Comparison of ENCODE assay signal across 11 mouse cellular contexts in genomic region chr7:81024118-81024517, GRCm38 (mm10). TPM values are rescaled to one million over a fixed set of nuclear protein-coding genes. Genes with fewer than 3 reads are reported as not detected.
DNase-seq lines count a peak whose midpoint lies in the region; ATAC-seq and TF ChIP-seq lines count a peak whose summit lies in the region.
"Had no signal": no experiment of that assay in that cellular context is flagged by ENCODE, and none has a peak within 500 bp of the region (broad histone marks: within the 10 kb centered on the region; RNA-seq: fewer than 3 reads in every experiment).

No protein-coding gene starts in this region.

- H3K9me3 ChIP-seq in MEL (replicated peaks; ENCODE audit: insufficient read depth, low read length), result no peaks in the 10 kb centered on the region
- H3K9me3 ChIP-seq in heart, embryonic 11.5 days (replicated peaks; ENCODE audit: control insufficient read depth, low read length), result no peaks in the 10 kb centered on the region

- no peak overlapping the region for H3K9ac ChIP-seq in MEL (ENCODE audit: control insufficient read depth, low read depth, low read length, poor library complexity, severe bottlenecking)
- no peak overlapping the region for H3K9ac ChIP-seq in heart, embryonic 11.5 days (ENCODE audit: low read depth, low read length)

- H3K4me1 ChIP-seq in MEL (ENCODE audit: control insufficient read depth in 1 of 2, insufficient read depth in 2 of 2, low read length in 2 of 2), result no peaks in the 10 kb centered on the region
- no peaks in the 10 kb centered on the region for H3K4me1 ChIP-seq in lung, adult 2 months (ENCODE audit: control insufficient read depth, insufficient read depth, low read length)
- H3K4me1 ChIP-seq in heart, embryonic 11.5 days (ENCODE audit: control insufficient read depth, insufficient read depth, low read length), result no peaks in the 10 kb centered on the region

- no peak overlapping the region for H3K4me3 ChIP-seq in MEL (ENCODE audit: control insufficient read depth in 1 of 2, insufficient read depth in 1 of 2, low read depth in 2 of 2, low read length in 2 of 2)
- H3K4me3 ChIP-seq in lung, adult 2 months (replicated peaks; ENCODE audit: extremely low read depth, low read depth, low read length), result no peak overlapping the region
- no peak overlapping the region for H3K4me3 ChIP-seq in heart, embryonic 11.5 days (ENCODE audit: low read depth, low read length)
- H3K4me3 ChIP-seq: myocyte had no signal

- H3K36me3 ChIP-seq in MEL (ENCODE audit: control insufficient read depth in 1 of 2, insufficient read depth in 2 of 2, low read length in 2 of 2), result peaks cover 0 to 10% of the 10 kb centered on the region in 2 experiments; a peak in 2 of 4 replicates
- H3K36me3 ChIP-seq in heart, embryonic 11.5 days (ENCODE audit: control insufficient read depth, insufficient read depth, low read length), result peaks cover 20% of the 10 kb centered on the region

- no peak overlapping the region for H3K4me2 ChIP-seq in heart, embryonic 11.5 days

- H3K27ac ChIP-seq in MEL (ENCODE audit: control insufficient read depth, low read depth, low read length), result no peak overlapping the region
- no peak overlapping the region for H3K27ac ChIP-seq in heart, embryonic 11.5 days (ENCODE audit: low read depth, low read length)

- no peak for TF ChIP-seq EP300 in MEL (IDR thresholded peaks at IDR 0.05; ENCODE audit: low read depth in 1 of 2, low read length in 2 of 2)

- H3K27me3 ChIP-seq in MEL (ENCODE audit: control insufficient read depth in 1 of 2, insufficient read depth in 2 of 2, low read length in 2 of 2), result no peaks in the 10 kb centered on the region
- no peaks in the 10 kb centered on the region for H3K27me3 ChIP-seq in heart, embryonic 11.5 days (ENCODE audit: control insufficient read depth, insufficient read depth, low read length)

- WGBS in lung, adult 2 months, result 74% methylated on average over 5 of the region's 5 CpGs
- WGBS in heart, embryonic 11.5 days (ENCODE audit: insufficient replicate concordance), result 58% methylated on average over 5 of the region's 5 CpGs

- ATAC-seq in common myeloid progenitor, adult 5-6 weeks (replicated peaks; ENCODE audit: low read depth, poor library complexity, severe bottlenecking), result peak; percentile 66; the same call in 1 of the 2 replicates
- ATAC-seq in heart, embryonic 11.5 days (replicated peaks; ENCODE audit: insufficient number of reproducible peaks, low FRiP score, low TSS enrichment), result no peak

- no peak for TF ChIP-seq POLR2A in MEL (IDR thresholded peaks at IDR 0.05; ENCODE audit: control insufficient read depth in 1 of 2, insufficient read depth in 1 of 2, low read depth in 1 of 2, low read length in 2 of 2, poor library complexity in 1 of 2)
- TF ChIP-seq POLR2A in lung, adult 2 months (IDR thresholded peaks at IDR 0.05; ENCODE audit: borderline replicate concordance, extremely low read depth, low read depth, low read length), result no peak

- TF ChIP-seq CTCF in MEL (IDR thresholded peaks at IDR 0.05 in 2 of 3, conservative IDR thresholded peaks at IDR 0.05 in 1 of 3; ENCODE audit: control insufficient read depth in 1 of 3, insufficient read depth in 1 of 3, low read depth in 2 of 3, low read length in 3 of 3, poor library complexity in 1 of 3, severe bottlenecking in 1 of 3), result peak in 2 of 3 experiments; percentile 32 to 41; a peak in 4 of 6 replicates
- TF ChIP-seq CTCF in lung, adult 2 months (IDR thresholded peaks at IDR 0.05; ENCODE audit: insufficient read depth, low read length), result no peak

- DNase-seq in layer of hippocampus, postnatal 10 days (ENCODE audit: low spot score in 2 of 2), result peak; percentile 15 to 39
- DNase-seq in layer of hippocampus, adult 9-10 months (ENCODE audit: low spot score), result no peak
- peak; percentile 42 to 47 for DNase-seq in B cell, adult 2 months
- no peak for DNase-seq in MEL (ENCODE audit: low read depth, low spot score)
- no peak for DNase-seq in lung, adult 2 months
- DNase-seq: adrenal gland, postnatal 14 days; lung, postnatal 36 days; right cerebral cortex, postnatal 25 days had no signal

- TF ChIP-seq RAD21 in MEL (IDR thresholded peaks at IDR 0.05; ENCODE audit: low read depth, low read length), result peak; percentile 21

- H3K79me2 ChIP-seq in MEL (ENCODE audit: control insufficient read depth, insufficient read depth, low read length, poor library complexity), result peaks cover 2% of the 10 kb centered on the region; the same call in 1 of the 2 replicates

TF ChIP-seq in MEL, 35 proteins besides CTCF, POLR2A, EP300 and RAD21:
- TF ChIP-seq SMC3 (IDR thresholded peaks at IDR 0.05; ENCODE audit: low read depth, low read length), result peak; percentile 31; the same call in 1 of the 2 replicates
- no peak for TF ChIP-seq GATA1 (IDR thresholded peaks at IDR 0.05; ENCODE audit: low read depth, low read length)

RNA-seq across cellular contexts. Expression of gene Zfp592, which starts 30.6 kb away (rescaled TPM):
- 10 to 100 TPM; 24.8 to 32.7 TPM for total RNA-seq in layer of hippocampus, postnatal 10 days (2021)
- total RNA-seq in MEL (2012; rRNA removed), result 12.9 and 14.7 TPM in 2 replicates
- polyA plus RNA-seq in MEL (2012; ENCODE audit: insufficient read depth in 1 of 2, insufficient read length in 2 of 2, low read depth in 1 of 2, low replicate concordance in 2 of 2, missing spikeins in 1 of 2), result 10 to 100 TPM in 1 of 2 experiments, not detected in 1; 33.0 TPM
- 28.1 and 28.8 TPM in 2 replicates for total RNA-seq in common myeloid progenitor, adult 5-6 weeks (2017)
- polyA plus RNA-seq in lung, adult 2 months (2012; rRNA removed), result 16.4 and 20.1 TPM in 2 replicates
- polyA plus RNA-seq in heart, embryonic 11.5 days (2014; fragmentation: Nextera tagmentation; extraction: Ambion mirVana), result 12.4 and 13.4 TPM in 2 replicates

RNA-seq across cellular contexts. Expression of gene Alpk3, which starts 33.3 kb away (rescaled TPM):
- 1 to 10 TPM; 1.0 to 1.2 TPM for total RNA-seq in layer of hippocampus, postnatal 10 days (2021)
- under 0.01 TPM in 1 of 2 replicates, not detected in the other for total RNA-seq in MEL (2012; rRNA removed)
- polyA plus RNA-seq in MEL (2012; ENCODE audit: insufficient read depth in 1 of 2, insufficient read length in 2 of 2, low read depth in 1 of 2, low replicate concordance in 2 of 2, missing spikeins in 1 of 2), result under 1 TPM in 1 of 2 experiments, not detected in 1; 0.03 TPM
- 0.78 and 1.1 TPM in 2 replicates for total RNA-seq in common myeloid progenitor, adult 5-6 weeks (2017)
- polyA plus RNA-seq in lung, adult 2 months (2012; rRNA removed), result 0.55 and 2.2 TPM in 2 replicates
- 22.8 and 24.2 TPM in 2 replicates for polyA plus RNA-seq in heart, embryonic 11.5 days (2014; fragmentation: Nextera tagmentation; extraction: Ambion mirVana)

Comparison
In these comparisons a context has a peak if more than half of its experiments do, and no peak if none do; other contexts are left out.
1. DNase-seq: peak in layer of hippocampus, postnatal 10 days (2 of 2) and B cell, adult 2 months (2 of 2); none in layer of hippocampus, adult 9-10 months (single experiment), MEL (single experiment) and lung, adult 2 months (single experiment).